Mouse (Mus musculus) liver, postnatal 0 days (tissue): ENCODE measurements around the gene Tnip1.

Source experiments
- CTCF ChIP-seq: sonication (generic); IDR thresholded peaks from 2 replicates; pipeline ENCODE4 v1.5.1; 2016; ENCODE audit warnings: antibody characterized with exemption, low read depth
- EP300 ChIP-seq: IDR thresholded peaks from 2 replicates; pipeline ENCODE4 v1.6.1; 2016; ENCODE audit warnings: antibody characterized with exemption, low read depth, mild to moderate bottlenecking

- TF ChIP-seq CTCF, result no peak
- TF ChIP-seq EP300, result no peak
These were observed 77.3 kb downstream of the Tnip1 start for GRCm38 (mm10) chr11:54885406-54885805.
